Mouse (Mus musculus) liver, embryonic 12.5 days (tissue): Measurements from ENCODE around the gene Igfbp6. TPM values are rescaled to one million over a fixed set of nuclear protein-coding genes. Genes with fewer than 3 reads are reported as not detected.
"Not testable (repeated sequence)": the region's sequence is repeated elsewhere in the genome, so short reads cannot be mapped to it uniquely, and the experiment has no call there.

Experiments
- ATAC-seq: fragments of 200-750 bp; cut with Nextera tagmentation; 2 replicates; pipeline ENCODE4 v1.8.0; 2017; ENCODE audit warnings: moderate number of reproducible peaks, mild to moderate bottlenecking, moderate library complexity
- H3K27ac ChIP-seq: fragments of 300-500 bp; sonication (generic); 2 replicates; pipeline ENCODE4 v1.5.1; 2016; ENCODE audit warnings: mild to moderate bottlenecking
- H3K27me3 ChIP-seq: fragments of 300-500 bp; sonication (generic); replicated peaks from 2 replicates; pipeline ENCODE4 v1.6.1; 2016; ENCODE audit warnings: mild to moderate bottlenecking, moderate library complexity
- H3K36me3 ChIP-seq: fragments of 300-500 bp; sonication (generic); 2 replicates; pipeline ENCODE4 v1.6.1; 2016; ENCODE audit warnings: mild to moderate bottlenecking, moderate library complexity
- H3K4me1 ChIP-seq: fragments of 300-500 bp; sonication (generic); 2 replicates; pipeline ENCODE4 v1.6.1; 2016
- H3K4me2 ChIP-seq: fragments of 300-500 bp; sonication (generic); 2 replicates; pipeline ENCODE4 v1.6.1; 2016; ENCODE audit warnings: mild to moderate bottlenecking, moderate library complexity
- H3K4me3 ChIP-seq: fragments of 300-500 bp; sonication (generic); 2 replicates; pipeline ENCODE4 v1.5.1; 2016; ENCODE audit warnings: mild to moderate bottlenecking, moderate library complexity
- H3K9ac ChIP-seq: fragments of 300-500 bp; sonication (generic); 2 replicates; pipeline ENCODE4 v1.6.1; 2016; ENCODE audit warnings: mild to moderate bottlenecking, moderate library complexity
- H3K9me3 ChIP-seq: fragments of 300-500 bp; sonication (generic); replicated peaks from 2 replicates; pipeline ENCODE4 v1.6.1; 2016; ENCODE audit warnings: mild to moderate bottlenecking, moderate library complexity
- WGBS: fragments of 180-500 bp; shearing (Covaris S2); methylation state at CpG from one replicate; pipeline ENCODE4 v1.1.7; 2016; ENCODE audit not compliant: insufficient replicate concordance; 5-methylcytosine and 5-hydroxymethylcytosine counted together
- polyA plus RNA-seq: library from polyadenylated mRNA; unstranded; fragments of >200 nt; fragmentation: Nextera tagmentation; extraction: Ambion mirVana; gene quantifications from 2 replicates; pipeline ENCODE4 v1.2.1, GENCODE M21; 2016

Igfbp6 gene
- polyA plus RNA-seq, 1 experiment from 2014 or later, result 0.72 TPM

- no peak for ATAC-seq
- peaks cover 44% of the 10 kb centered on the region for H3K27me3 ChIP-seq
- H3K27ac ChIP-seq, result no peak overlapping the region
- no peak overlapping the region for H3K4me2 ChIP-seq
- no peaks in the 10 kb centered on the region for H3K9me3 ChIP-seq
- no peak overlapping the region for H3K9ac ChIP-seq
- no peaks in the 10 kb centered on the region for H3K36me3 ChIP-seq
- H3K4me3 ChIP-seq, result no peak overlapping the region
- H3K4me1 ChIP-seq, result peaks cover 74% of the 10 kb centered on the region
- WGBS, result 4% methylated on average over 1 of the region's 1 CpGs
Measured at GRCm38 (mm10) chr15:102146882-102147281, 2.7 kb downstream of the Igfbp6 start.

GRCm38 (mm10) chr15:102147674-102148402 is 3.7 kb downstream of the Igfbp6 start:
- Histone ChIP-seq H3K27me3 (peaks cover 35% of the 10 kb centered on the region), H3K4me3 (no peak overlapping the region), H3K9ac (no peak overlapping the region), H3K4me2 (no peak overlapping the region), H3K4me1 (peaks cover 76% of the 10 kb centered on the region), H3K9me3 (no peaks in the 10 kb centered on the region), H3K27ac (no peak overlapping the region), H3K36me3 (peaks cover under 1% of the 10 kb centered on the region)
- 40% methylated on average over 16 of the region's 16 CpGs for WGBS
- ATAC-seq, result no peak

GRCm38 (mm10) chr15:102149561-102149960 is 5.4 kb downstream of the Igfbp6 start:
- peak overlapping the region; percentile 78 for H3K4me2 ChIP-seq
- no peaks in the 10 kb centered on the region for H3K9me3 ChIP-seq
- peaks cover 71% of the 10 kb centered on the region for H3K4me1 ChIP-seq
- no peak for ATAC-seq
- WGBS, result 65% methylated on average over 4 of the region's 4 CpGs
- no peak overlapping the region for H3K4me3 ChIP-seq
- peak overlapping the region; percentile 90 for H3K27ac ChIP-seq
- no peak overlapping the region for H3K9ac ChIP-seq
- H3K36me3 ChIP-seq, result peaks cover 17% of the 10 kb centered on the region
- H3K27me3 ChIP-seq, result peaks cover 18% of the 10 kb centered on the region

GRCm38 (mm10) chr15:102150301-102151135 is 6.4 kb downstream of the Igfbp6 start, which contains the start of gene Soat2:
Gene Soat2, plus strand, starts transcription at chr15:102150526.
- Histone ChIP-seq H3K4me3 (peak within 1 kb of the TSS; percentile 54), H3K27ac (peak within 1 kb of the TSS; percentile 90), H3K9me3 (0 out of 2 replicates have a peak, but pooled peaks cover 4% of the 10 kb centered on the region), H3K36me3 (peaks cover 26% of the 10 kb centered on the region), H3K9ac (peak within 1 kb of the TSS; percentile 61), H3K4me1 (peaks cover 62% of the 10 kb centered on the region), H3K27me3 (peaks cover 8% of the 10 kb centered on the region), H3K4me2 (peak within 1 kb of the TSS; percentile 78)
- WGBS, result 6% methylated on average over 20 of the region's 20 CpGs
- peak; percentile 85 for ATAC-seq

- Histone ChIP-seq H3K9me3 (0 out of 2 replicates have a peak, but pooled peaks cover 4% of the 10 kb centered on the region), H3K4me2 (no peak overlapping the region), H3K27me3 (no peaks in the 10 kb centered on the region), H3K4me1 (peaks cover 49% of the 10 kb centered on the region), H3K36me3 (peaks cover 41% of the 10 kb centered on the region), H3K9ac (no peak overlapping the region), H3K27ac (0 out of 2 replicates have a peak overlapping the region, but pooled peaks have one; percentile 11), H3K4me3 (no peak overlapping the region)
- WGBS, result 50% methylated on average over 4 of the region's 4 CpGs
- ATAC-seq, result no peak
Measured at GRCm38 (mm10) chr15:102152646-102153045, 8.5 kb downstream of the Igfbp6 start.

- H3K4me3 ChIP-seq, H3K9me3 ChIP-seq, H3K4me2 ChIP-seq, H3K27ac ChIP-seq, H3K9ac ChIP-seq, ATAC-seq, H3K27me3 ChIP-seq: not testable (repeated sequence)
- Histone ChIP-seq H3K4me1 (peaks cover 26% of the 10 kb centered on the region), H3K36me3 (peaks cover 55% of the 10 kb centered on the region)
- WGBS, result 83% methylated on average over 6 of the region's 6 CpGs
Measured at GRCm38 (mm10) chr15:102155006-102155405, 10.8 kb downstream of the Igfbp6 start.

- Histone ChIP-seq H3K9ac (no peak overlapping the region), H3K4me1 (peaks cover 9% of the 10 kb centered on the region; the same call in 1 of the 2 replicates), H3K27me3 (no peaks in the 10 kb centered on the region), H3K27ac (no peak overlapping the region), H3K4me2 (no peak overlapping the region), H3K4me3 (no peak overlapping the region), H3K36me3 (peaks cover 70% of the 10 kb centered on the region), H3K9me3 (0 out of 2 replicates have a peak, but pooled peaks cover 4% of the 10 kb centered on the region)
- no peak for ATAC-seq
- 61% methylated on average over 20 of the region's 20 CpGs for WGBS
Measured at GRCm38 (mm10) chr15:102156836-102157235, 12.7 kb downstream of the Igfbp6 start.

- Histone ChIP-seq H3K9me3 (no peaks in the 10 kb centered on the region), H3K27ac (no peak overlapping the region)
- 58% methylated on average over 26 of the region's 27 CpGs for WGBS
Measured at GRCm38 (mm10) chr15:102160415-102161060, 16.4 kb downstream of the Igfbp6 start.

GRCm38 (mm10) chr15:102163900-102164693 is 19.9 kb downstream of the Igfbp6 start:
- 18% methylated on average over 3 of the region's 3 CpGs for WGBS
- Histone ChIP-seq H3K4me2 (no peak overlapping the region), H3K27me3 (no peaks in the 10 kb centered on the region), H3K27ac (no peak overlapping the region), H3K4me1 (no peaks in the 10 kb centered on the region), H3K36me3 (peaks cover 24% of the 10 kb centered on the region), H3K9ac (no peak overlapping the region), H3K4me3 (no peak overlapping the region), H3K9me3 (no peaks in the 10 kb centered on the region)
- no peak for ATAC-seq

More at GRCm38 (mm10) chr15:102160415-102161060, 16.4 kb downstream of the Igfbp6 start:
- H3K36me3 ChIP-seq, result peaks cover 52% of the 10 kb centered on the region
- no peak overlapping the region for H3K9ac ChIP-seq
- no peak for ATAC-seq
- H3K27me3 ChIP-seq, result no peaks in the 10 kb centered on the region
- peaks cover 3% of the 10 kb centered on the region; the same call in 1 of the 2 replicates for H3K4me1 ChIP-seq
- H3K4me2 ChIP-seq, result no peak overlapping the region
- no peak overlapping the region for H3K4me3 ChIP-seq

GRCm38 (mm10) chr15:102165468-102166100 is 21.4 kb downstream of the Igfbp6 start:
- peaks cover 17% of the 10 kb centered on the region for H3K36me3 ChIP-seq

GRCm38 (mm10) chr15:102167620-102168021 is 23.5 kb downstream of the Igfbp6 start:
- WGBS, result 60% methylated on average over 6 of the region's 6 CpGs
- Histone ChIP-seq H3K27ac (no peak overlapping the region), H3K9me3 (no peaks in the 10 kb centered on the region), H3K4me3 (no peak overlapping the region), H3K36me3 (peaks cover 4% of the 10 kb centered on the region), H3K9ac (no peak overlapping the region), H3K4me2 (no peak overlapping the region), H3K4me1 (no peaks in the 10 kb centered on the region), H3K27me3 (no peaks in the 10 kb centered on the region)
- ATAC-seq, result no peak

More at GRCm38 (mm10) chr15:102165468-102166100, 21.4 kb downstream of the Igfbp6 start:
- no peak overlapping the region for H3K4me2 ChIP-seq
- no peak overlapping the region for H3K4me3 ChIP-seq
- ATAC-seq, result no peak
- H3K9me3 ChIP-seq, result no peaks in the 10 kb centered on the region
- H3K4me1 ChIP-seq, result no peaks in the 10 kb centered on the region
- no peaks in the 10 kb centered on the region for H3K27me3 ChIP-seq
- H3K27ac ChIP-seq, result no peak overlapping the region
- H3K9ac ChIP-seq, result no peak overlapping the region
- WGBS, result 15% methylated on average over 6 of the region's 6 CpGs
